Mouse (Mus musculus): ENCODE measurements around the gene Calr3. TPM values are rescaled to one million over a fixed set of nuclear protein-coding genes. Genes with fewer than 3 reads are reported as not detected.
A peak's percentile ranks its signal among the peaks of the same experiment; 100 is the strongest.

Calr3 gene
- total and polyA plus RNA-seq, 3 experiments: 2.7 to 4.0 TPM; not detected in 1

DNA sequence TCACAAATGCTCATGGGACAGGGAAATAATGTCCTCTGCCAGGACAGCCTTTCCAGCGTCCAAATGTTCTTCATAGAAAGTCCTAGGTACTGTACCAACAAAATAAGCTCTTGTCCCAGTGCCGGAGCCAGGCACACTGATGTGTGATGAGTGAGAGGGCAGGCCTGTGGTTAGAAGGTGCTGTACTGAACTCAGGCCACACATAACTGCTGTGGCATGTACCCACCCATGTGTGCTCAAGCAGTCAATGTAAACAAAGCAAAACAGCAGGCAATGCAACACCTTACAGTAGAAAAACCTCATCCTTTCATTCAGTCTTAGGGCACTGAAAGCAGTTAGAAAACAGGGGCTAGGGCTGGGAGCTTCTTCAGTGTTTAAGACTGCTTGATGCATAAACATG is 57.9 kb downstream of the Calr3 start:
- no peak overlapping the region for H3K27ac ChIP-seq (ENCODE audit: control insufficient read depth, low read depth, low read length)
- H3K4me3 ChIP-seq (ENCODE audit: control insufficient read depth in 1 of 2, insufficient read depth in 1 of 2, low read depth in 2 of 2, low read length in 2 of 2): no peak overlapping the region
- TF ChIP-seq GABPA (IDR thresholded peaks at IDR 0.05; ENCODE audit: low read depth, low read length) (no peak), NELFE (IDR thresholded peaks at IDR 0.05; ENCODE audit: low read depth, low read length) (no peak), MEF2A (IDR thresholded peaks at IDR 0.05; ENCODE audit: extremely low read depth, insufficient replicate concordance, low read depth, low read length, poor library complexity, severe bottlenecking) (no peak)
- H3K27me3 ChIP-seq (ENCODE audit: control insufficient read depth in 1 of 2, insufficient read depth in 2 of 2, low read length in 2 of 2): no peaks in the 10 kb centered on the region
- DNase-seq (ENCODE audit: low read depth, low spot score): no peak
- H3K9me3 ChIP-seq (replicated peaks; ENCODE audit: insufficient read depth, low read length): no peaks in the 10 kb centered on the region
- H3K79me2 ChIP-seq (ENCODE audit: control insufficient read depth, insufficient read depth, low read length, poor library complexity): no peaks in the 10 kb centered on the region
- no peaks in the 10 kb centered on the region for H3K4me1 ChIP-seq (ENCODE audit: control insufficient read depth in 1 of 2, insufficient read depth in 2 of 2, low read length in 2 of 2)
- H3K9ac ChIP-seq (ENCODE audit: control insufficient read depth, low read depth, low read length, poor library complexity, severe bottlenecking): no peak overlapping the region
- H3K36me3 ChIP-seq (ENCODE audit: control insufficient read depth in 1 of 2, insufficient read depth in 2 of 2, low read length in 2 of 2): peaks cover 0 to 6% of the 10 kb centered on the region in 2 experiments; a peak in 2 of 4 replicates

DNA sequence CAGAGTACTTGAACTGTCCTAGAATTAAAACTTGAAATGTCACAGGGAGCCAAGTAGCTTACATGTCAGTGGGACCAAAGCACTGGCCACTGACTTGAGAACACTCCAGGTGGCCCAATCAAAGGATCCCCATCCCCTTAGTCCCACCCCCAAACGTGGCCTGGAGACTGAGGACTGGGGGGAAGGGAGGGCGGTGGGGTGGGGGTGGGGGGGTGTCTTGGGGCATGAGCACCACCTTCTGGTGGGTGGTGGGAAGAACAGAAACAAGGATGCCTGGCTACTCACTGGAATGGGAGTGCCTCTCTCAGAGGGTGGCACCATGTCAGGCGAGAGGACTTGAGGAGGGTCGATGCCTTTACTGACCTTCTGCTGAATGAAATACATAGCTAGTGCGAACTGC is 61.3 kb downstream of the Calr3 start:
- Histone ChIP-seq H3K4me3 (ENCODE audit: control insufficient read depth in 1 of 2, insufficient read depth in 1 of 2, low read depth in 2 of 2, low read length in 2 of 2) (no peak overlapping the region), H3K27ac (ENCODE audit: control insufficient read depth, low read depth, low read length) (no peak overlapping the region), H3K79me2 (ENCODE audit: control insufficient read depth, insufficient read depth, low read length, poor library complexity) (no peaks in the 10 kb centered on the region), H3K4me1 (ENCODE audit: control insufficient read depth in 1 of 2, insufficient read depth in 2 of 2, low read length in 2 of 2) (no peaks in the 10 kb centered on the region), H3K36me3 (ENCODE audit: control insufficient read depth in 1 of 2, insufficient read depth in 2 of 2, low read length in 2 of 2) (peaks cover 0 to 4% of the 10 kb centered on the region in 2 experiments; a peak in 2 of 4 replicates), H3K9me3 (replicated peaks; ENCODE audit: insufficient read depth, low read length) (no peaks in the 10 kb centered on the region), H3K9ac (ENCODE audit: control insufficient read depth, low read depth, low read length, poor library complexity, severe bottlenecking) (no peak overlapping the region), H3K27me3 (ENCODE audit: control insufficient read depth in 1 of 2, insufficient read depth in 2 of 2, low read length in 2 of 2) (no peaks in the 10 kb centered on the region)
- peak; percentile 22 to 70 (median 26); a peak in 4 of 6 replicates for TF ChIP-seq CTCF (IDR thresholded peaks at IDR 0.05 in 2 of 3, conservative IDR thresholded peaks at IDR 0.05 in 1 of 3; ENCODE audit: control insufficient read depth in 1 of 3, insufficient read depth in 1 of 3, low read depth in 2 of 3, low read length in 3 of 3, poor library complexity in 1 of 3, severe bottlenecking in 1 of 3)
- no peak for TF ChIP-seq TBP (IDR thresholded peaks at IDR 0.05; ENCODE audit: low read depth, low read length)
- TF ChIP-seq MAFK (IDR thresholded peaks at IDR 0.05; ENCODE audit: borderline replicate concordance, low read depth, low read length): no peak
- no peak for TF ChIP-seq RAD21 (IDR thresholded peaks at IDR 0.05; ENCODE audit: low read depth, low read length)
- TF ChIP-seq GABPA (IDR thresholded peaks at IDR 0.05; ENCODE audit: low read depth, low read length): no peak
- DNase-seq (ENCODE audit: low read depth, low spot score): peak; percentile 16

DNA sequence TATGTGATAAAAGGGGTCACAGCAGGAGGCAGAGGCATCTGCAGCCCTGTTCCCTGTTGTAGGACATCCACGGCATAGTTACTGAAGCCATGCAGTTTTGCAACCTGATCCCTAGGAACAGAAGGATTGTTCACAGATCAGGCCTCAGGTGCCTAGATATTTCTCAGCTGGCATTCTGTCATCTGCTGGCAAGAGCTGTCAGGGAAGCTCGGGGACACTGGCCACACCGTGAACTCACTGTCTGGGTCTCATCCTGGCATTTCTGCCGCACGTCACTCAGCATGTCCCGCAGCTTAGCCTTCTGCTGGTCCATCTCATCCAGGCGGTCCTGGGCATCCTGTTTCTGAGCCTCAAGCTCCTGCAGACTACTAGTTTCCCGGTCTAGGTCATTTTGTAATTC is 63.0 kb downstream of the Calr3 start:
- H3K4me3 ChIP-seq (ENCODE audit: control insufficient read depth in 1 of 2, insufficient read depth in 1 of 2, low read depth in 2 of 2, low read length in 2 of 2): no peak overlapping the region
- DNase-seq (ENCODE audit: low read depth, low spot score): no peak
- no peak overlapping the region for H3K9ac ChIP-seq (ENCODE audit: control insufficient read depth, low read depth, low read length, poor library complexity, severe bottlenecking)
- TF ChIP-seq ETS1 (IDR thresholded peaks at IDR 0.05; ENCODE audit: low read depth, low read length): no peak
- no peaks in the 10 kb centered on the region for H3K9me3 ChIP-seq (replicated peaks; ENCODE audit: insufficient read depth, low read length)
- no peaks in the 10 kb centered on the region for H3K79me2 ChIP-seq (ENCODE audit: control insufficient read depth, insufficient read depth, low read length, poor library complexity)
- no peak overlapping the region for H3K27ac ChIP-seq (ENCODE audit: control insufficient read depth, low read depth, low read length)
- H3K36me3 ChIP-seq (ENCODE audit: control insufficient read depth in 1 of 2, insufficient read depth in 2 of 2, low read length in 2 of 2): peaks cover 0 to 7% of the 10 kb centered on the region in 2 experiments; a peak in 2 of 4 replicates
- no peaks in the 10 kb centered on the region for H3K4me1 ChIP-seq (ENCODE audit: control insufficient read depth in 1 of 2, insufficient read depth in 2 of 2, low read length in 2 of 2)
- H3K27me3 ChIP-seq (ENCODE audit: control insufficient read depth in 1 of 2, insufficient read depth in 2 of 2, low read length in 2 of 2): no peaks in the 10 kb centered on the region

DNA sequence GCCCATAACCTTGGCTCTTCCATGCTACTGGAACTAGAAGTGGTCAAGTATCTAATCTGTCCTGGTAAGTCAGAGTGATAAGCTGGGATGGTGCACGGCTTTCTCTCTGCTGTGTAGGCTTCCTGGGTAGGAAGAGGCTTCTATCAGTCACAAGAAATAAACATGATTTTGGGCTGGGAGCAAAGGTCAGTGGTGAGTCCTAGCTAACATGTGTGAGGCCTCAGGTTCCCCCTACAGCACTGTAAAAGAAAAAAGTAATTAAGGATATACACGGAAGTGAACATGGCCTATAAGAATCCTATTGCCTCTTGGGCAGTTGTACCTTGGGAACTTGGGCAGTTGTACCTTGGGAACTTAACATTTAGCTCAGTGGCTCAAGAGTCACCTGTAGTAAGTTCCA is 66.8 kb downstream of the Calr3 start:
- Histone ChIP-seq H3K4me1 (ENCODE audit: control insufficient read depth in 1 of 2, insufficient read depth in 2 of 2, low read length in 2 of 2) (no peaks in the 10 kb centered on the region), H3K36me3 (ENCODE audit: control insufficient read depth in 1 of 2, insufficient read depth in 2 of 2, low read length in 2 of 2) (peaks cover 0 to 10% of the 10 kb centered on the region in 2 experiments; a peak in 2 of 4 replicates), H3K9ac (ENCODE audit: control insufficient read depth, low read depth, low read length, poor library complexity, severe bottlenecking) (no peak overlapping the region), H3K79me2 (ENCODE audit: control insufficient read depth, insufficient read depth, low read length, poor library complexity) (no peaks in the 10 kb centered on the region), H3K9me3 (replicated peaks; ENCODE audit: insufficient read depth, low read length) (no peaks in the 10 kb centered on the region), H3K27me3 (ENCODE audit: control insufficient read depth in 1 of 2, insufficient read depth in 2 of 2, low read length in 2 of 2) (no peaks in the 10 kb centered on the region), H3K27ac (ENCODE audit: control insufficient read depth, low read depth, low read length) (no peak overlapping the region), H3K4me3 (ENCODE audit: control insufficient read depth in 1 of 2, insufficient read depth in 1 of 2, low read depth in 2 of 2, low read length in 2 of 2) (no peak overlapping the region)
- no peak for DNase-seq (ENCODE audit: low read depth, low spot score)
- TF ChIP-seq CHD2 (IDR thresholded peaks at IDR 0.05; ENCODE audit: low read length) (no peak), ZC3H11A (IDR thresholded peaks at IDR 0.05; ENCODE audit: low read depth, low read length) (no peak), ELF1 (IDR thresholded peaks at IDR 0.05; ENCODE audit: low read depth, low read length) (no peak), ZNF384 (IDR thresholded peaks at IDR 0.05; ENCODE audit: low read depth, low read length) (no peak), BHLHE40 (IDR thresholded peaks at IDR 0.05; ENCODE audit: borderline replicate concordance, low read depth, low read length) (no peak), TBP (IDR thresholded peaks at IDR 0.05; ENCODE audit: low read depth, low read length) (no peak)
